Mouse (Mus musculus): ENCODE data around the gene Fbxl5.

Gene Fbxl5

GRCm38 (mm10) chr5:43821538-43821937 lies at the start of gene Fbxl5:
TSS of gene Fbxl5 (minus strand) at chr5:43821638.
- no peak for DNase-seq

GRCm38 (mm10) chr5:43868711-43869600 lies 47.5 kb upstream of the Fbxl5 start:
- DNase-seq = peak; percentile 26

- no peak for DNase-seq
These were observed 46.8 kb upstream of the Fbxl5 start, which contains the start of gene Cd38 for GRCm38 (mm10) chr5:43868253-43868652. TSS of gene Cd38 (plus strand) at chr5:43868553.

DNA sequence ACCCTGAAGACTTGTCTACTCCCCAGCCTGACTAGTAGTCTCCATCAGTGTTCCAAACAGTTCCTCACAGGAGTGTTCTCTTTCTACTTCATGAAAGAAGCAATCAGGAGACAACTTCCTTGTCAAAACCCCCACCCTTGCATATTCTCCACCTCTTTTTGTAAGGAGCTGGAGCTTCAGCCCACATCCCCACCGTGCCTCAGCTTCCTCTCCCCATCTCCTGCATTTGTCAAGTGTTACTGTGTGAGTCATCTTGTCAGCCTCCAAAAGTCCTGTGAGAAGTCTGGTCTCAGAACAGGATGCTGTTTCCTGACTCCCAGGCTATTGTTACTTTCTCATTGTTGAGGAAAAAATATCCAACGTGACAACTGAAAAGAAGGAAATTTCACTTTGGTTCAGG lies 43.9 kb upstream of the Fbxl5 start:
- no peak for DNase-seq

DNA sequence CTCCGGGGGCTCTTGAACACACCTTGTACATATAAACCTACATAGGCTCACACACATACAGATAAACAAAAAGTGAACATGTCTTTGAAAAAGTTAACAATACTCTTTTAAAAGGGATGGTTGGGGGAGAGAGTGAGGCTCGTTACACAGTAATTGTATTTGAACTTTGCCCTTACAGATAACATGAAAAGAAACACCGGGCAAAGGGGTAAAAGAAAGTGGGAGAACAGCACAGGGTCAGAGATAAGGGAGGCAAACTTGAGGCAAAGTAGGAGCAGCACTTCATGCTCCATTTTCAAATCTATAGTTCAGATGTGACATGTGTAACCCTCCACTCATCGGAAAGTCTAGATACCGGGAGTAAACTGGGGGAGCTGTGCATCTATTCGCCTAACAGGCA lies 42.2 kb upstream of the Fbxl5 start:
- no peak for DNase-seq

DNA sequence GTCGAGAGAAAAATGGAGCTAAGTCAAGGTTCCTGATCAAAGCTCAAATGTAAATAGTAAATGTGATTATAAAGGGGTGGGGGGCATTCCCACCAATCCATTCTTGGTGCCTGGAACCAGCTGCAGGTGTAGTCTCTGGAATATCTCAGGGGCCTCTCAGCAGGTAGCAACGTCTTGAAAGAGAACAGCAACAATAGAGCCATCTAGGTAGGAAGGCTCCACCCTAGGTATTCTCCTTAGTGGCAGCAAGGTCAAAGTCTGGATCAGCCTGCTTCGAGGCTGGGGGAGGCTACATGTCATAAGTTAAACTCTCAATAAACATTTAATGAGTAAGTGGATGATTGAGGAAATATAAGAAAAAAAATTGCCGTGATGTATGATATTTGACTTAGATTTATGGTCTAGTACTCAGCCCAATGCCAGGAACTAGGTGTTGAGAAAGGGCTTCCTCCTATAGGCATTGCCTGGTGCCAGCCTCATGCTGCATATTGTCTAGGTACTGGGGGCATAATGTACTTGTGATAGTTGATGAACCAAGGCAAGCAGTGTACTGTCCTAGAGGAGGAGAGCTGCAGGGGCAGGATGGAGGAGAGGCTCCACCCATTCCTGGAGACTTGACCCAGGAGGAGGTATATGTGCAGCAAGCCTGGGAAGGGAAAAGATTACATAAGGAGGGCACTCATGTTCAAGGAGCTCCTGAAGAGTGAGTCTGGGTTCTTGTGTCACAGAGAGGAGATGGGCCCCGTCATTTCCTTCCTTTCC lies 39.4 kb upstream of the Fbxl5 start:
- no peak for DNase-seq

DNA sequence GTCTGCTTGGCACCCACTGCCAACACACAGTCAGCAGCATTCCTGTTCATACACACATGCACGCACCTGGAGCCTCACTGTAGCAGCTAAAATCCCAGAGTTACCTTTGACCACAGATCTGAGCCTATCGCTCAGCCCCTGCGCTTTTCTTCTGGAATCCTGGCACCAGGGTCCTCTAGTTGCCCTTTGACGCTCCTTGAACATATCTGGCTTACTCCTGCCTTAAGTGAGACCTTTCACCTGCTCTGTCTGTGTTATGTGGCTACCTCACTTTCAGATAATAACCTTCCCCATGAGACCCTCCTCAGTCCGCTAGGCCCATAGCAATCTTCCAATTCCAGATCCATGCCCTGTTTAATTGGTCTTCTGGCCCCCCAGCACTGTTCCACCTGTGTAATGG lies 38.7 kb upstream of the Fbxl5 start:
- DNase-seq = no peak

- DNase-seq = no peak
These were observed 38.2 kb upstream of the Fbxl5 start for GRCm38 (mm10) chr5:43859663-43860062.

DNA sequence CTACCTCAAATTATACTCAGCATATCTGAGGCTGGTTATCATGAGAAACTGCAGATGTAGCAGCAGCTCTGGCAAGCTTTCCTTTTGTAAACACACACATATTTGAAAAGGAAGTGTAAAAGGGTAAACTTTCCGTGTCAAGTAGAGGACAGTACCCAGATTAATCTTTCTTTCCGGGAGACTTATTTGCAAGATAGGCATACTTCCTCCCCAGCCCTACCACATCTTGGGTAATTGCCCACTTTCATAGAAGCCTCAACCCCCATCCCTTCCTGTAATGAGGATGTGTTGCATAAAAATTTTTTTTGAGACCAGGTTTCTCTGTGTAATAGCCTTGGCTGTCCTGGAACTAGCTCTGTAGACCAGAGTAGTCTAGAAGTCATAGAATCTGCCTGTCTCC lies 34.3 kb upstream of the Fbxl5 start:
- DNase-seq = no peak

GRCm38 (mm10) chr5:43853868-43854488 lies 32.5 kb upstream of the Fbxl5 start:
- DNase-seq = no peak

- DNase-seq = no peak
These were observed 31.8 kb upstream of the Fbxl5 start for GRCm38 (mm10) chr5:43853096-43853867.

DNA sequence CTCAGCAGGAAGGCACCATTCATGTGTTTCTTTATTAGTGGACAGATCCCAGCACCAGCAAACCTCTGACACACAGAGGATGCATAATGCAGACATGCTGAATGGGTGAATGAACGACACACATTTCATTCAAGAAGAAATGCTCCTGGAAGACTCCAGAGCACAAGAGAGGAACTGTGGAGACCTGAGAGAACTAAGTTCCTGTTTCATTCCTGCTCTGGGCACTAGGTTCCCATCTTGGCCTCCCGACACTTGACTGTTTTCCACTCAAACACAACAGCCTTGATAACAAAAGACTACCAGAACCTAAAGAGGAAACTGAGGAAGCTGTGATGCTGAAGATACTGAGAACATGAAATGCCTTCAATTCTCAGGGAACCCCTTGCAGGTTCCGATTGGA lies 26.8 kb upstream of the Fbxl5 start:
- no peak for DNase-seq

- no peak for DNase-seq
These were observed 26.1 kb upstream of the Fbxl5 start for GRCm38 (mm10) chr5:43847555-43847954.

DNA sequence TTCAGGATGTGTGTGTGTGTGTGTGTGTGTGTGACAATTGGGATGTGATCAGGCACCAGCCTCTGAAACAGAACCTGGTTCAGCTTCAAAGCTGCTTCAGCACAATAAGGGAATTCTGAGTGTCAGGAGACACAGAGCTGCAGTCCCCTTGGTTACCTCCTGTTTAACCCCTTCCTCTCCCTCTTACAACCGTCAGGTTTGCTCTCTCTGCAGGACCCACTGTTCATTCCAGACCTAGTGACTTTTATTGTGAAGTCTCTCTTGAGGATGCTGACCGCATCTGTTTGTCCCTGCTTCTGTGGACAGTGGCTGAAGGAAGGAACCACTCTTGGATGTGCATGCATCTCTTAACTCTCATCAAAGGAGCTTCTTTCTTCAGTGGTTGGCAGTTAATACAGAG lies 24.8 kb upstream of the Fbxl5 start:
- no peak for DNase-seq

DNA sequence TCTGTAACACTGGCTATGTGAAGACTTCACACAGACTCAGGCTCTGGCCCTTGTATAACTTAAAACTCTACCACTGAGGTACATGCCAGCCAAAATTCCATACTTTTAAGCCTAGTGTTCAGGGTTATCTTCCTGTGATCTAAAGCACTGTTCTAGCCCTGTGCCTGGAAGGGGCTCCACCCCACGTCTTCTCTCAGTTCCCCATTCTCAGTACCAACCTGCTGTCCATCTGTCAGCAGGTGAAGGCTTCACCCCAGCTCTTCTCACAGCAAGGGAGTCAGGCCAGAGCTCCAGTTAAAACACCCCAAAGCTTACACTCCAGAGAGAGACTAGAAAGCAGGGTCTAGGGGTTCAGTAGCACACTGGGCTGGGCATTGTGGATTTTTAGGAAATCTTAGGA lies 24.2 kb upstream of the Fbxl5 start:
- DNase-seq = no peak

DNA sequence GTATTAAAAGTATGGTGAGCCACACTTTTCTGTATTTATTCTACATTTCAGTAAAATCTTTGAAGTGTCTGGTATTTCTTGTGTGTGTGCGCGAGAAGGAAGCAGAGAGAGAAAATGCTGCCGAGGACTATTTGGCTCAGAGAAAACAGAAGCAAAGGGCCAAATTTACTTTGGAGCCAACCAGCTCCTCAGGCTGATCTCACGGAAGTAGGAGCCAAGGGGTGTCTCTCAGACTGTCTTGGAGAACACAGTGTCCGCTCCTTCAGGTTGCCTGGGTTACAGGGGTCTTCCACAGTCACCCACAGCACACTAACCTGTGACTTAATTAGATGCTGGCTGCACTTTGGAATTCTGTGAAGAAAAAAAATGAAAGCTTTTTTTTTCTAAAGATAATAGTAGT lies 23.6 kb upstream of the Fbxl5 start:
- DNase-seq = no peak

DNA sequence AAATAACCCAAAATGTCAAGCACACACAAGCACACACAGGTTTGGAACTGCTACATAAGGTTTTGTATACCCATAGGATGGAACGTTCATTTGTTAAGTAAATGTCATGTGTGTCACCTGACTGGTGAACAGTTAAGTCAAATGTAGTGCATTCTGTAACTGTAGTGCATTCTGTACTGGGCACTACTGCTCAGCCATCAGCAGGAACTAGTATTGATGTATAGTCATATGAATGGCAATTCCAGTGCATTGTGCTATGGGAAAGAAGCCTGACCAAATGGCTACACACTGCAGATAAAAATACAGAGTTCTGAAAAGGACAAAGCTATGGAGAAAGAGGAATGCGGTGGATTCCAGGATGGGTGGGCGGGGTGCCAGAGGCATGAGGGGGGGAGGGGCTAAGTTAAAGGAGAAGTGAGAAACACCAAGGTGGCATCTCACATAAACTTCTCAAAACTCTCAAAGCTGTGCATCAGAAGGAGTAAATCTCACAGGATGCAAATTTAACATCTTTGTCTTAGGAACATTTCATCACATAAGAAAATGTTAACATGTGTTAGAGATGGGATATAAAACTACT lies 21.2 kb upstream of the Fbxl5 start:
- DNase-seq = no peak

DNA sequence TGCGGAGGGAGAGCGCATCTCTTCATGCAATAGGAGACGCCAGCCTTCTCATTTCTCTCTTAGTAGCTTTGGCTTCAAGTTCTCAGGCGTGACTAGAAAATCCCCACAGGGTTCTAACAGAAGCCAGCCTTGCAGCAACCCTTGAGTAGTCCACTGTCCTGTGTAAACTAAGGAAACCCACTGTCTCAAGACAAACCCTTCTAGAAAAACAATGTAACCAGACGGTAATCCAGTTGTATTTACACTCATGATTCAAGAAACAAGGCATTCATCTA lies 20.5 kb upstream of the Fbxl5 start:
- no peak for DNase-seq

- DNase-seq = peak; percentile 19
These were observed 19.9 kb upstream of the Fbxl5 start for GRCm38 (mm10) chr5:43841144-43842010.

GRCm38 (mm10) chr5:43837372-43837771 lies 15.9 kb upstream of the Fbxl5 start:
- DNase-seq = peak; percentile 24

GRCm38 (mm10) chr5:43836590-43836989 lies 15.2 kb upstream of the Fbxl5 start:
- no peak for DNase-seq

DNA sequence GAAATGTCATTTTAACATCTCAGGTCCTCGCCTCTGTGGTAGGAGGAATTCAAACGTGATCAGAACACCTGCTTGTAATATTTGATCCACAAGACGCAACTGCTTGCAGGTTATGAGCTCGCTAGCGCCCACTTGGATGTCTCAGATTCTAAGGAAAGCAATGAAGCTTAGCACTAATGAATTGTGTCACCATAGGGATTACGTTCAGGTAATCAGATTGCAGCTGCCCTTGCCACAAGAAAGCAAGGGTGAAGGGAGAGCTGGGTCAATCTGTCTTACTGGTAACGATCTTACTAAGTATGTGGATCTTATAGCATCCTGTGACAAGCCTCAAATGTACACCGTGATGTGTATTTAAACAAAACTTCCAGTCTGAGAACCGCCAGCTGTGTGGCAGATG lies 5.9 kb upstream of the Fbxl5 start:
- no peak for DNase-seq
